Mouse (Mus musculus): Measurements from ENCODE around the gene Plek.
"Not testable (repeated sequence)": the region's sequence is repeated elsewhere in the genome, so short reads cannot be mapped to it uniquely, and the experiment has no call there.

The Plek gene

GRCm38 (mm10) chr11:17051545-17052475 lies at the start of gene Plek, which contains the start of gene Cnrip1:
TSS of gene Plek (minus strand) at chr11:17052381.
TSS of gene Cnrip1 (plus strand) at chr11:17051586.
- DNase-seq (ENCODE audit: low spot score in 2 of 2) = peak; percentile 66 to 75

GRCm38 (mm10) chr11:17086106-17086505 lies 33.9 kb upstream of the Plek start:
- no peak for DNase-seq (ENCODE audit: low spot score in 2 of 2)

- DNase-seq (ENCODE audit: low spot score in 2 of 2) = no peak
Measured at GRCm38 (mm10) chr11:17083866-17084265, 31.7 kb upstream of the Plek start.

GRCm38 (mm10) chr11:17083455-17083854 lies 31.3 kb upstream of the Plek start:
- no peak for DNase-seq (ENCODE audit: low spot score in 2 of 2)

- DNase-seq (ENCODE audit: low spot score in 2 of 2) = no peak
Measured at GRCm38 (mm10) chr11:17082953-17083352, 30.8 kb upstream of the Plek start.

GRCm38 (mm10) chr11:17082086-17082485 lies 29.9 kb upstream of the Plek start:
- no peak for DNase-seq (ENCODE audit: low spot score in 2 of 2)

- no peak for DNase-seq (ENCODE audit: low spot score in 2 of 2)
Measured at GRCm38 (mm10) chr11:17075656-17076055, 23.5 kb upstream of the Plek start.

- not testable (repeated sequence) for DNase-seq (ENCODE audit: low spot score in 2 of 2)
Measured at GRCm38 (mm10) chr11:17069360-17069759, 17.2 kb upstream of the Plek start.

GRCm38 (mm10) chr11:17052476-17053049 lies 382 bp upstream of the Plek start:
- no peak for DNase-seq (ENCODE audit: low spot score in 2 of 2)

- no peak for DNase-seq (ENCODE audit: low spot score in 2 of 2)
Measured at GRCm38 (mm10) chr11:17045806-17046205, 6.4 kb downstream of the Plek start.

- no peak for DNase-seq (ENCODE audit: low spot score in 2 of 2)
Measured at GRCm38 (mm10) chr11:17023984-17024383, 28.2 kb downstream of the Plek start.

GRCm38 (mm10) chr11:17023206-17023605 lies 29.0 kb downstream of the Plek start:
- no peak for DNase-seq (ENCODE audit: low spot score in 2 of 2)

GRCm38 (mm10) chr11:17019328-17019727 lies 32.9 kb downstream of the Plek start:
- DNase-seq (ENCODE audit: low spot score in 2 of 2) = no peak

- DNase-seq (ENCODE audit: low spot score in 2 of 2) = no peak
Measured at GRCm38 (mm10) chr11:17012948-17013347, 39.2 kb downstream of the Plek start.

GRCm38 (mm10) chr11:17008498-17008941 lies 43.7 kb downstream of the Plek start:
- DNase-seq (ENCODE audit: low spot score in 2 of 2) = no peak

GRCm38 (mm10) chr11:17007517-17008173 lies 44.5 kb downstream of the Plek start:
- no peak for DNase-seq (ENCODE audit: low spot score in 2 of 2)

GRCm38 (mm10) chr11:17006526-17006925 lies 45.7 kb downstream of the Plek start:
- not testable (repeated sequence) for DNase-seq (ENCODE audit: low spot score in 2 of 2)

GRCm38 (mm10) chr11:17004899-17005846 lies 47.0 kb downstream of the Plek start:
- no peak for DNase-seq (ENCODE audit: low spot score in 2 of 2)

GRCm38 (mm10) chr11:17003757-17004156 lies 48.4 kb downstream of the Plek start:
- no peak for DNase-seq (ENCODE audit: low spot score in 2 of 2)

GRCm38 (mm10) chr11:17002739-17003373 lies 49.3 kb downstream of the Plek start:
- DNase-seq (ENCODE audit: low spot score in 2 of 2) = no peak
